Mouse (Mus musculus): ENCODE measurements around the gene Zdhhc11.
"Not testable (repeated sequence)": the region's sequence is repeated elsewhere in the genome, so short reads cannot be mapped to it uniquely, and the experiment has no call there.

GRCm38 (mm10) chr13:74006881-74007280 lies 43.2 kb downstream of the Zdhhc11 start:
- TF ChIP-seq EP300 (IDR thresholded peaks at IDR 0.05; ENCODE audit: insufficient read depth, low read depth, low read length); CTCF (IDR thresholded peaks at IDR 0.05); POLR2A (IDR thresholded peaks at IDR 0.05; ENCODE audit: insufficient read depth, low read depth, low read length): not testable (repeated sequence)
